8 mouse cellular contexts compared by ENCODE assay signal in the genomic region with DNA sequence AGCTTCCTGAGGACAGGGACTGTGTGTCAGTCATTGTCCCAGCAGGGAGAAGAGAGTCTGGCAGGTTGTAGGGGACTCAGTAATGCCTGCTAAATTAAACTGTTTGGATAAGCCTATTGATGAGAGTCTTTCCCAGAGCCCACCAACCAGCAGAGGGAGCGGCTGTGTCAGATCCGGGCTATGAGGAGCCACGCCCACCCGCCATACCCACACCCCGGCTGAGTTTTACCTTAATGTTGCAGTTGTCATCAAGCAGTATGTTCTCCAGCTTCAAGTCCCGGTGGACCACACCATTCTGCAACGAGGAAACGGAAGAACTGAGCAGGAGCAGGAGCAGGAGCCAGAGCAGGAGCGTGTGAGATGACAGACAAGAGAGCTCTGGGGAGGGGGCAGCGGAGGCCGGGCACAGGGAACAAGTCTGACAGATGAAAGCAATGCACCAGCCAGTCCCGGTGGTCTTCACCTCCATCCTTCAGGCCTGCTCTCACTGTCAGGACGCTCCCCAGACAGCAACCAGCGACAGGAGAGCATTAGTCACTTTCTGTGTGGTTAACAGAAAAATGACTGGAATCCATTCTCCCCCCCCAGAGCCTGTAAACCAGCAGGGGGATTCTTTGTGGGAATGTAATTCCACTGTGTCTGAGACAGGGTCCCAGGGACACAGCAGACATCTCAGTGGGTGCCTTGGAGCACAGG. TPM values are rescaled to one million over a fixed set of nuclear protein-coding genes. Genes with fewer than 3 reads are reported as not detected.
DNase-seq lines count a peak whose midpoint lies in the region; ATAC-seq and TF ChIP-seq lines count a peak whose summit lies in the region.

No protein-coding gene starts in this region.

- no peak overlapping the region for H3K4me3 ChIP-seq in hindbrain, embryonic 11.5 days (ENCODE audit: low read depth, low read length)

- H3K27me3 ChIP-seq in hindbrain, embryonic 11.5 days (ENCODE audit: control insufficient read depth, insufficient read depth, low read length) = no peaks in the 10 kb centered on the region

- no peak for TF ChIP-seq POLR2A in brain, embryonic 14.5 days (IDR thresholded peaks at IDR 0.05; ENCODE audit: borderline replicate concordance, extremely low read depth, insufficient read depth, insufficient read length, poor library complexity, severe bottlenecking)

- TF ChIP-seq CTCF in brain, embryonic 14.5 days (IDR thresholded peaks at IDR 0.05; ENCODE audit: borderline replicate concordance, extremely low read depth, insufficient read depth, insufficient read length) = peak; percentile 41; the same call in 1 of the 2 replicates

- peak overlapping the region; percentile 66 for H3K27ac ChIP-seq in hindbrain, embryonic 11.5 days (ENCODE audit: low read depth, low read length)

- no peaks in the 10 kb centered on the region for H3K36me3 ChIP-seq in hindbrain, embryonic 11.5 days (ENCODE audit: control insufficient read depth, insufficient read depth, low read length)

- peak; percentile 23; the same call in 1 of the 2 replicates for ATAC-seq in hindbrain, embryonic 11.5 days (ENCODE audit: low FRiP score)
- ATAC-seq in megakaryocyte-erythroid progenitor cell, adult 5-6 weeks (replicated peaks; ENCODE audit: low FRiP score, low TSS enrichment, poor library complexity, severe bottlenecking) = peak; percentile 43; the same call in 1 of the 2 replicates

- WGBS in hindbrain, embryonic 11.5 days = 21% methylated on average over 14 of the region's 14 CpGs

- peak; percentile 64 for DNase-seq in kidney, postnatal 10 days
- DNase-seq in kidney, adult 11 months = no peak
- DNase-seq in brain, embryonic 14.5 days (ENCODE audit: low read depth) = peak; percentile 64
- peak; percentile 63 for DNase-seq in hindbrain, embryonic 11.5 days (ENCODE audit: low spot score)
- peak; percentile 68 for DNase-seq in thymus, postnatal 4 days
- DNase-seq in frontal cortex, postnatal 36 days (ENCODE audit: low spot score in 2 of 2) = no peak
- DNase-seq in gastrocnemius, postnatal 4 days (ENCODE audit: low spot score in 2 of 2) = no peak

- H3K4me2 ChIP-seq in hindbrain, embryonic 11.5 days (replicated peaks; ENCODE audit: low read depth, low read length) = no peak overlapping the region

- peaks cover 13% of the 10 kb centered on the region for H3K4me1 ChIP-seq in hindbrain, embryonic 11.5 days (replicated peaks; ENCODE audit: control insufficient read depth, insufficient read depth, low read length)

- no peaks in the 10 kb centered on the region for H3K9me3 ChIP-seq in hindbrain, embryonic 11.5 days (ENCODE audit: control insufficient read depth, low read length)

- H3K9ac ChIP-seq in hindbrain, embryonic 11.5 days (ENCODE audit: low read depth, low read length) = no peak overlapping the region

RNA-seq across cellular contexts. Expression of a gene that starts 48.2 kb away (rescaled TPM):
- polyA plus RNA-seq in brain, embryonic 14.5 days (2012; rRNA removed) = 52.9 and 54.8 TPM in 2 replicates
- 5.1 and 5.7 TPM in 2 replicates for polyA plus RNA-seq in hindbrain, embryonic 11.5 days (2014; fragmentation: Nextera tagmentation; extraction: Ambion mirVana)
- total RNA-seq in megakaryocyte-erythroid progenitor cell, adult 5-6 weeks (2014; fragmentation: Nextera tagmentation) = 3.2 and 4.0 TPM in 2 replicates
- 0.61 and 1.1 TPM in 2 replicates for total RNA-seq in megakaryocyte-erythroid progenitor cell, adult 5-6 weeks (2017)
- total RNA-seq in gastrocnemius, postnatal 4 days (2021) = 10 to 100 TPM; 19.9 to 20.7 TPM

Comparison
In these comparisons a context has a peak if more than half of its experiments do, and no peak if none do; other contexts are left out.
1. DNase-seq: peak in kidney, postnatal 10 days (single experiment), brain, embryonic 14.5 days (single experiment), hindbrain, embryonic 11.5 days (single experiment) and thymus, postnatal 4 days (single experiment); none in kidney, adult 11 months (single experiment), frontal cortex, postnatal 36 days (0 of 2) and gastrocnemius, postnatal 4 days (0 of 2).
2. RNA of a gene that starts 48.2 kb away (total RNA-seq): 19.9 to 20.7 TPM in gastrocnemius, postnatal 4 days; 0.61 to 4.0 TPM in megakaryocyte-erythroid progenitor cell, adult 5-6 weeks; every median in the first group is over 4 times any median in the second.